Mouse (Mus musculus) E14TG2a.4 (cell line): Measurements from ENCODE around the gene Prickle2.

Source experiments
- CTCF ChIP-seq: conservative IDR thresholded peaks from 2 replicates; pipeline ENCODE4 v1.5.1; 2014; ENCODE audit warnings: low read length
- POU5F1 ChIP-seq: IDR thresholded peaks from 2 replicates; pipeline ENCODE4 v1.6.1; 2014; ENCODE audit warnings: low read length, borderline replicate concordance

- TF ChIP-seq CTCF (no peak), POU5F1 (no peak)
Observed at GRCm38 (mm10) chr6:92467343-92467742, 238.6 kb downstream of the Prickle2 start.
